Mouse (Mus musculus): ENCODE measurements around the gene Gm4131.

GRCm38 (mm10) chr14:62459541-62459940 is 107.2 kb downstream of the Gm4131 start:
- TF ChIP-seq FLI1 (IDR thresholded peaks at IDR 0.05; ENCODE audit: low read length): no peak
- TF ChIP-seq GATA1 (IDR thresholded peaks at IDR 0.05; ENCODE audit: borderline replicate concordance, low read length): no peak
